Mouse (Mus musculus): Measurements from ENCODE around the gene Gm21988.

DNA sequence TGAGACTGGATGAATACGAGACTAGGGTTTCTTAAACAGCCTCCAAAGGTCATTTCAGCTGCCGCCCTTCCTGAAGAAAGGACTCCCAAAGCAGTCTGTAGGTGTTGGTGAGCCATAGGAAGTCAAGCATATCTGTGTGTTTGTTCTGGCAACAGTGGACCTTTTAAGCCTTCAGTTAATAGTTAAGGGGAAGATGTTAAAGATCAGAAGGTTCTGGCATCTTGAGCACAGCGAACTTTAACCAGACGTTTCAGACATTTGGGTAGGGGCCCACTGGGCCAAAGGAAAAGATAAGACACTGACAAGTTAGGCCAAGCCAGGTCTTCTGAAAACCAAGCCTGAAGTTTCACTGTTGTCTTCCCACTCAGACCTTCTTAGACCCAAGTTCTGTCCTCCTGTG is 21.6 kb downstream of the Gm21988 start:
- TF ChIP-seq EP300 (IDR thresholded peaks at IDR 0.05; ENCODE audit: low read depth) (no peak), CTCF (IDR thresholded peaks at IDR 0.05; ENCODE audit: low read depth) (no peak)

Measured in heart, postnatal 0 days (tissue).